Mouse (Mus musculus) hindbrain, embryonic 10.5 days (tissue): Measurements from ENCODE around the gene Rab11b. TPM values are rescaled to one million over a fixed set of nuclear protein-coding genes. Genes with fewer than 3 reads are reported as not detected.

Source experiments
- DNase-seq: peaks from one replicate; pipeline ENCODE4 v3.0.0-alpha.2; 2017; ENCODE audit warnings: low spot score
- H3K27ac ChIP-seq: fragments of 300-500 bp; sonication (generic); 2 replicates; pipeline ENCODE4 v1.5.1; 2016; ENCODE audit warnings: mild to moderate bottlenecking, moderate library complexity
- H3K27me3 ChIP-seq: fragments of 300-500 bp; sonication (generic); 2 replicates; pipeline ENCODE4 v1.6.1; 2016; ENCODE audit warnings: mild to moderate bottlenecking; ENCODE audit not compliant: poor library complexity, insufficient read depth, severe bottlenecking
- H3K36me3 ChIP-seq: fragments of 300-500 bp; sonication (generic); 2 replicates; pipeline ENCODE4 v1.6.1; 2016; ENCODE audit warnings: mild to moderate bottlenecking, moderate library complexity
- H3K4me1 ChIP-seq: fragments of 300-500 bp; sonication (generic); replicated peaks from 2 replicates; pipeline ENCODE4 v1.6.1; 2016; ENCODE audit warnings: mild to moderate bottlenecking
- H3K4me3 ChIP-seq: fragments of 300-500 bp; sonication (generic); 2 replicates; pipeline ENCODE4 v1.5.1; 2016; ENCODE audit warnings: mild to moderate bottlenecking, moderate library complexity
- H3K9me3 ChIP-seq: fragments of 300-500 bp; sonication (generic); 2 replicates; pipeline ENCODE4 v1.6.1; 2016; ENCODE audit warnings: mild to moderate bottlenecking, moderate library complexity
- WGBS: fragments of 180-500 bp; shearing (Covaris S2); methylation state at CpG from one replicate; pipeline ENCODE4 v1.1.7; 2016; 5-methylcytosine and 5-hydroxymethylcytosine counted together
- polyA plus RNA-seq: library from polyadenylated mRNA; unstranded; fragments of >200 nt; fragmentation: Nextera tagmentation; extraction: Ambion mirVana; gene quantifications from 2 replicates; pipeline ENCODE4 v1.2.1, GENCODE M21; 2016

The Rab11b gene
- 367 and 495 TPM in 2 replicates for polyA plus RNA-seq

GRCm38 (mm10) chr17:33760255-33761165 lies at the start of gene Rab11b:
Rab11b (minus strand) TSS chr17:33760530.
- 3% methylated on average over 35 of the region's 35 CpGs for WGBS
- Histone ChIP-seq H3K36me3 (peaks cover 19% of the 10 kb centered on the region), H3K9me3 (no peaks in the 10 kb centered on the region), H3K27me3 (no peaks in the 10 kb centered on the region), H3K4me1 (peaks cover 43% of the 10 kb centered on the region), H3K27ac (peak within 1 kb of the TSS; percentile 100), H3K4me3 (peak within 1 kb of the TSS; percentile 92)
- peak; percentile 99 for DNase-seq

DNA sequence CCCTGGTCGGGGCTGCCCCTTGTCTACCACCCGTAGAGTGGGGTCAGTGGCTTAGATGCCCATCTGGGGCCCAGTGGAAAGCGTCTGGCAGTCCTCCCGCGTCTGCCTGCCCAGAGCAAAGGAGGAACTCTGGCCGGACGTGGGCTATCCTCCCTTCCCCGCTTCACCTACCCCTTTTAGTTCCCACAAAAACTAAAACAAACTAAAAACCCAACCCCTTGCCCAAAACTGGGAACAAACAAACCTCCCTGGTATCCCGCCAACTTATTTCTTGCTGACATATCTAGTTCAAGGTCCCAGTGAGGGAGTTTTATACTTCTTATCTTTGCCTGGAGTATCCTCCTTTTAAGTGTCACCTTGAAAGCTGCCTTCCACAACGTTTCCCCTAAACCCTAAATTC lies 47.9 kb upstream of the Rab11b start:
- no peaks in the 10 kb centered on the region for H3K9me3 ChIP-seq
- peaks cover 23% of the 10 kb centered on the region for H3K27me3 ChIP-seq
- 40% methylated on average over 10 of the region's 10 CpGs for WGBS
- peaks cover 20% of the 10 kb centered on the region for H3K4me1 ChIP-seq
- H3K36me3 ChIP-seq, result no peaks in the 10 kb centered on the region
- no peak overlapping the region for H3K27ac ChIP-seq
- H3K4me3 ChIP-seq, result no peak overlapping the region
- no peak for DNase-seq

DNA sequence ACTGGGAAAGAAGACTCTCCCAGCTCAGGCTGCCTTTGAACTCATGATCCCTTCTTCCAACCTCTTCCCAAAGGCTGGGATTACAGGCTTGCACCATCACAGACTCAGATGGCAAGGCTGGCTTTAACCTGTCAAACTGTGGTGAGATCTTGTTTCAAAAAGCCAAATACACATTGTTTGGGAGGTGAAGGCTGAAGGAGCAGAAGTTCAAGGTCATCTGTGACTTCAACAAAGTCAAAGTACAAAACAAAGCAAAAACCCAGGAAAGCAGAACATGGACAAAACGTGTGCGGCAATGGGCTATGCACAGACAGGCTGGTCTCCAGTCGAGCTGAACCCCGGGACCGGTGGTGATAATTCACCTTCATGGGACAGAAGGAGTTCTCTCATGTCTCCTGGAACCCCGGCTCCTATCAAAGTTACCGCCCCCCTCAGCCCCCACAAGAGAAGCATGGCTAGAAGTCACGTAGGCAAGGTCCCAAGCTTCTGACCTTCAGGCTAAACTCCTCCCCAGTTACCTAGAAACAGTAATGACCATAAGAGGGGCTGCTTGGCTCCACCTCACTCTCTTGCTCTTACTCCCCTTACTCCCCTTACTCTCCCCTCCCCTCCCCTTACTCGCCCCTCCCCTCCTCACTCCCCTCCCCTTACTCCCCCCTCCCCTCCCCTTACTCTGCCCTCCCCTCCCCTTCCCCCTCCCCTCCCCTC lies 47.0 kb upstream of the Rab11b start:
- peaks cover 20% of the 10 kb centered on the region for H3K27me3 ChIP-seq
- peaks cover 17% of the 10 kb centered on the region for H3K4me1 ChIP-seq
- WGBS, result 62% methylated on average over 9 of the region's 9 CpGs
- H3K36me3 ChIP-seq, result no peaks in the 10 kb centered on the region
- H3K4me3 ChIP-seq, result no peak overlapping the region
- no peaks in the 10 kb centered on the region for H3K9me3 ChIP-seq
- DNase-seq, result no peak
- no peak overlapping the region for H3K27ac ChIP-seq

DNA sequence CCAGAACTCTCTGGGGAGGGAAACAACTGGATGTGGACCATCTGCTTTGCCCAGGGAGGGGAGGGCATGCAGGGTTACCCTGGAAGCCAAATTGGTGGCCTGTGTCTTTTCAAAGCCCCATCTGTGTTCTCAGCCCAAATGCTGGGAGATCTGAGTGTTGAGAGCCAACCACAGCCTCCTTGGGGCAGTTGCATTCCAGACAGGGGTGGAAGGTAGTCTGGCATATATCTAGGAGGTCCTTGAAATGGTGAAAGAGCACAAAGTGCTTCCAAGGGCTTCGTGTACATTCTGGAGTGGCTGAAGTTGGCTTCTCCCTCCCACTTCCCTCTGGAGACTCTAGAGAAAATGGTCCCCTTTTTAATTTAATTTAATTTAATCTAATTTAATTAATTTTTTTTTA lies 44.4 kb upstream of the Rab11b start:
- peaks cover 4% of the 10 kb centered on the region; the same call in 1 of the 2 replicates for H3K4me1 ChIP-seq
- 62% methylated on average over 1 of the region's 1 CpGs for WGBS
- no peaks in the 10 kb centered on the region for H3K36me3 ChIP-seq
- no peak overlapping the region for H3K4me3 ChIP-seq
- DNase-seq, result no peak
- H3K27ac ChIP-seq, result no peak overlapping the region
- no peaks in the 10 kb centered on the region for H3K9me3 ChIP-seq
- no peaks in the 10 kb centered on the region for H3K27me3 ChIP-seq

- DNase-seq, result no peak
- Histone ChIP-seq H3K4me3 (no peak overlapping the region), H3K4me1 (peaks cover 4% of the 10 kb centered on the region; the same call in 1 of the 2 replicates), H3K36me3 (no peaks in the 10 kb centered on the region), H3K27ac (no peak overlapping the region), H3K27me3 (no peaks in the 10 kb centered on the region), H3K9me3 (no peaks in the 10 kb centered on the region)
- WGBS, result 67% methylated on average over 4 of the region's 4 CpGs
These were observed 43.9 kb upstream of the Rab11b start for GRCm38 (mm10) chr17:33804205-33804604.

DNA sequence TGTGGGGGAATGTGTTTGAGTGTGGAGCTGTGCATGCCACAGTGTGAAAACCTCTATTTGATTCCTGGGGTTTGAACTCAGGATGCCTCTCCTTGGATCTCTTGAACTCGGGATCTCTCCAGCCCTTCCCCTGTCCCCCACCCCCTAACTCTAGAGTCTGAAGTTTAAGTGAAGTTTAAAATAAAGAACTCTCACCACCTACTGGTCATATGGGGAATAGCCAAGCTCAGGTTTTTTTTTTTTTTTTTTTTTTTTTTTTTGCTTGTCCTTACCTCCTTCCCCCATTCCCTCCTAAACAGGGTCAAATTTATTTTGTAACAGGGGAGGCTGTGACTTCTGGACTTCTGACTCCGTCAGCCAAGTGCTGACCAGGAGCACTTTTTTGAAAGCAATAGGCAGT lies 41.9 kb upstream of the Rab11b start:
- 3% methylated on average over 2 of the region's 2 CpGs for WGBS
- Histone ChIP-seq H3K4me3 (no peak overlapping the region), H3K27ac (no peak overlapping the region), H3K27me3 (no peaks in the 10 kb centered on the region), H3K36me3 (no peaks in the 10 kb centered on the region), H3K9me3 (no peaks in the 10 kb centered on the region), H3K4me1 (no peaks in the 10 kb centered on the region)
- DNase-seq, result no peak

- H3K9me3 ChIP-seq, result no peaks in the 10 kb centered on the region
- 63% methylated on average over 1 of the region's 1 CpGs for WGBS
- H3K27ac ChIP-seq, result no peak overlapping the region
- no peaks in the 10 kb centered on the region for H3K4me1 ChIP-seq
- DNase-seq, result no peak
- H3K36me3 ChIP-seq, result no peaks in the 10 kb centered on the region
- H3K4me3 ChIP-seq, result no peak overlapping the region
- no peaks in the 10 kb centered on the region for H3K27me3 ChIP-seq
These were observed 38.9 kb upstream of the Rab11b start for GRCm38 (mm10) chr17:33799277-33799676.

DNA sequence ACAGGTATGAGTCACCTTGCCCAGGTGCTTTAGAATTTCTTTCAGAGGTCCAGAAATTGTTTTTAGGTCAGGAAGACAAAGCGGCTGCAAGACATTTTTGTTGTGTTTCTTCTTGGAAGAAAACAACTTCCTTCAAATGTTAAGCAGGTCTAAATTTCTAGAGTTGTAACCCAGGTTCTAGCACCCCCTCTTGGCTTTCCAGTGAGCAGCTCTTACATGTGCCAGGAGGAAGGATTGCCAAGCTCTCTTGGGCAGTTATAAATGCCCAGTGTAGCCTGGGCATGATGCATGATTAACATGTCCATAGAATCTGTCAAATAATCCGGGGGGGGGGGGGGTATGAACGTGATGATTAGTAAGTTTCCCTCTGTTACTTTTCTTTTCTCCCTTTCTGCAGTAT lies 38.0 kb upstream of the Rab11b start:
- Histone ChIP-seq H3K9me3 (no peaks in the 10 kb centered on the region), H3K27ac (no peak overlapping the region), H3K4me1 (no peaks in the 10 kb centered on the region), H3K36me3 (no peaks in the 10 kb centered on the region), H3K4me3 (no peak overlapping the region), H3K27me3 (no peaks in the 10 kb centered on the region)
- 57% methylated on average over 3 of the region's 3 CpGs for WGBS
- no peak for DNase-seq

DNA sequence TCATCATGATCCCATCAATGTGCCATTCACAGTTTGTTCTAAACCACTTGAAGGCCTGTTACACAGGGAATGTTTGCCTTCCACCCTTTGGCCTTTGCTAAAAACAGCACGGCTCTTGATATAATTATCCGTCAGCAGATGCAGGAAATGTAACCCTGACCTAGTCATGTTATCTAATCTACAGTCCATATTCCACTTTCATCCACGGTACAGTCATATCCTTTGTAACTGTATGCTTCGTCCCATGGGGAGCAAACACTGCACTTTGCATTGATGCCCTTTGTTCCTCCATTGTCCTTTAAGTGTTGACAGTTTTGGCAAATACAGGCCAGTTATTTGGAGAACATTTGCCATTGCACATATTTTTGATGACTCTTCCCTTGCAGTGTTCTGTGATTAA lies 28.4 kb upstream of the Rab11b start:
- Histone ChIP-seq H3K9me3 (no peaks in the 10 kb centered on the region), H3K4me3 (no peak overlapping the region), H3K27me3 (no peaks in the 10 kb centered on the region), H3K27ac (no peak overlapping the region), H3K36me3 (no peaks in the 10 kb centered on the region), H3K4me1 (peaks cover 10% of the 10 kb centered on the region)
- DNase-seq, result no peak
- 81% methylated on average over 4 of the region's 4 CpGs for WGBS

DNA sequence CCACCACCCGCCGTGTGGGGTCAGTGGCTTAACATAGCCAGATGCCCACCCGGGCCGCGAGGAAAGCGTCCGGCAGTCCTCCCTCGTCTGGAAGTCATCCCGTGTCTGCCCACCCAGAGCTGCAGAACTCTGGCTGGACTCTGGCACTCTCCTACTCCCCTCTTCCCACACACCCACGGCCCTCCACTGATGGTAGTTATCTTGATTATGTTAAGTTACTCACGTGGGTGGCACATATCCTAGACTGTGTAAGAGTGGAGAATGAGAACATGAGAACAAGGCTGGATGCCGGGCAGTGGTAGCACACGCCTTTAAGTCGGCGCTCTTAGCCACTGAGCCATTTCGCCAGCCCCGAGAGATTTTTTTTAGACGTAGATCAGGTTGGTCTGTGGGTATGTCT lies 26.0 kb upstream of the Rab11b start:
- no peaks in the 10 kb centered on the region for H3K36me3 ChIP-seq
- no peak overlapping the region for H3K27ac ChIP-seq
- no peaks in the 10 kb centered on the region for H3K9me3 ChIP-seq
- peaks cover 10% of the 10 kb centered on the region; the same call in 1 of the 2 replicates for H3K27me3 ChIP-seq
- no peak for DNase-seq
- peaks cover 22% of the 10 kb centered on the region for H3K4me1 ChIP-seq
- no peak overlapping the region for H3K4me3 ChIP-seq
- 86% methylated on average over 18 of the region's 18 CpGs for WGBS

- WGBS, result 92% methylated on average over 2 of the region's 2 CpGs
- DNase-seq, result no peak
- no peak overlapping the region for H3K4me3 ChIP-seq
- H3K4me1 ChIP-seq, result peaks cover 37% of the 10 kb centered on the region
- H3K36me3 ChIP-seq, result no peaks in the 10 kb centered on the region
- H3K9me3 ChIP-seq, result no peaks in the 10 kb centered on the region
- H3K27ac ChIP-seq, result no peak overlapping the region
- H3K27me3 ChIP-seq, result peaks cover 20% of the 10 kb centered on the region; the same call in 1 of the 2 replicates
These were observed 24.6 kb upstream of the Rab11b start for GRCm38 (mm10) chr17:33784939-33785338.

- H3K27ac ChIP-seq, result no peak overlapping the region
- peaks cover 47% of the 10 kb centered on the region for H3K4me1 ChIP-seq
- no peak overlapping the region for H3K4me3 ChIP-seq
- H3K9me3 ChIP-seq, result no peaks in the 10 kb centered on the region
- DNase-seq, result no peak
- H3K27me3 ChIP-seq, result peaks cover 20% of the 10 kb centered on the region; the same call in 1 of the 2 replicates
- no peaks in the 10 kb centered on the region for H3K36me3 ChIP-seq
These were observed 23.1 kb upstream of the Rab11b start for GRCm38 (mm10) chr17:33783408-33783807.

- peak overlapping the region; percentile 89 for H3K27ac ChIP-seq
- 47% methylated on average over 4 of the region's 4 CpGs for WGBS
These were observed 21.7 kb upstream of the Rab11b start for GRCm38 (mm10) chr17:33782067-33782466.

More at GRCm38 (mm10) chr17:33782067-33782466, 21.7 kb upstream of the Rab11b start:
- peaks cover 6% of the 10 kb centered on the region for H3K36me3 ChIP-seq
- peak; percentile 5 for DNase-seq
- H3K9me3 ChIP-seq, result no peaks in the 10 kb centered on the region
- H3K4me3 ChIP-seq, result peak overlapping the region; percentile 66
- peaks cover 20% of the 10 kb centered on the region; the same call in 1 of the 2 replicates for H3K27me3 ChIP-seq
- peaks cover 47% of the 10 kb centered on the region for H3K4me1 ChIP-seq
